Mouse (Mus musculus): ENCODE results near the gene Rnf183. TPM values are rescaled to one million over a fixed set of nuclear protein-coding genes. Genes with fewer than 3 reads are reported as not detected.

Gene Rnf183
- polyA plus RNA-seq, 1 experiment: 0.84 TPM

GRCm38 (mm10) chr4:62411606-62412005 lies 23.4 kb downstream of the Rnf183 start:
- Histone ChIP-seq H3K27me3 (ENCODE audit: control insufficient read depth, insufficient read depth, insufficient read length) (no peaks in the 10 kb centered on the region), H3K79me2 (ENCODE audit: control insufficient read depth, insufficient read depth) (peaks cover 61% of the 10 kb centered on the region), H3K4me3 (ENCODE audit: insufficient read depth, poor library complexity, severe bottlenecking) (no peak overlapping the region), H3ac (ENCODE audit: control insufficient read depth, insufficient read length, low read depth) (no peak overlapping the region), H3K79me3 (ENCODE audit: low read depth) (peaks cover 50% of the 10 kb centered on the region), H3K36me3 (ENCODE audit: control insufficient read depth, insufficient read depth) (peaks cover 61% of the 10 kb centered on the region)
- TF ChIP-seq CTCF (IDR thresholded peaks at IDR 0.05; ENCODE audit: control insufficient read depth, insufficient read depth, insufficient read length) (no peak), MYOG (IDR thresholded peaks at IDR 0.05; ENCODE audit: control insufficient read depth, extremely low read depth, insufficient read length) (no peak), USF1 (IDR thresholded peaks at IDR 0.05; ENCODE audit: low read depth) (no peak), FOSL1 (IDR thresholded peaks at IDR 0.05; ENCODE audit: insufficient read depth, low read length, poor library complexity, severe bottlenecking) (no peak), MYOD1 (IDR thresholded peaks at IDR 0.05; ENCODE audit: control insufficient read depth, insufficient read length, low read depth) (no peak), MAX (IDR thresholded peaks at IDR 0.05) (no peak), CEBPB (IDR thresholded peaks at IDR 0.05; ENCODE audit: low read depth) (no peak)

- Histone ChIP-seq H3K27me3 (ENCODE audit: control insufficient read depth, insufficient read depth, insufficient read length) (no peaks in the 10 kb centered on the region), H3K4me3 (ENCODE audit: insufficient read depth, poor library complexity, severe bottlenecking) (no peak overlapping the region), H3K79me2 (ENCODE audit: control insufficient read depth, insufficient read depth) (peaks cover 61% of the 10 kb centered on the region), H3ac (ENCODE audit: control insufficient read depth, insufficient read length, low read depth) (no peak overlapping the region), H3K36me3 (ENCODE audit: control insufficient read depth, insufficient read depth) (peaks cover 48% of the 10 kb centered on the region), H3K79me3 (ENCODE audit: low read depth) (peaks cover 50% of the 10 kb centered on the region)
- TF ChIP-seq CTCF (IDR thresholded peaks at IDR 0.05; ENCODE audit: control insufficient read depth, insufficient read depth, insufficient read length) (no peak), MYOG (IDR thresholded peaks at IDR 0.05; ENCODE audit: control insufficient read depth, extremely low read depth, insufficient read length) (no peak), MAX (IDR thresholded peaks at IDR 0.05) (no peak), MYOD1 (IDR thresholded peaks at IDR 0.05; ENCODE audit: control insufficient read depth, insufficient read length, low read depth) (no peak), USF1 (IDR thresholded peaks at IDR 0.05; ENCODE audit: low read depth) (no peak), FOSL1 (IDR thresholded peaks at IDR 0.05; ENCODE audit: insufficient read depth, low read length, poor library complexity, severe bottlenecking) (no peak), CEBPB (IDR thresholded peaks at IDR 0.05; ENCODE audit: low read depth) (no peak)
These were observed 24.7 kb downstream of the Rnf183 start for GRCm38 (mm10) chr4:62410325-62410724.

- Histone ChIP-seq H3K27me3 (ENCODE audit: control insufficient read depth, insufficient read depth, insufficient read length) (no peaks in the 10 kb centered on the region), H3K36me3 (ENCODE audit: control insufficient read depth, insufficient read depth) (peaks cover 41% of the 10 kb centered on the region), H3K79me2 (ENCODE audit: control insufficient read depth, insufficient read depth) (peaks cover 66% of the 10 kb centered on the region), H3K4me3 (ENCODE audit: insufficient read depth, poor library complexity, severe bottlenecking) (peak overlapping the region; percentile 56), H3K79me3 (ENCODE audit: low read depth) (peaks cover 53% of the 10 kb centered on the region), H3ac (ENCODE audit: control insufficient read depth, insufficient read length, low read depth) (peak overlapping the region; percentile 93)
- no peak for TF ChIP-seq MYOG (IDR thresholded peaks at IDR 0.05; ENCODE audit: control insufficient read depth, extremely low read depth, insufficient read length)
These were observed 25.4 kb downstream of the Rnf183 start for GRCm38 (mm10) chr4:62409615-62410014.

- H3ac ChIP-seq (ENCODE audit: control insufficient read depth, insufficient read length, low read depth): peak within 1 kb of the TSS; percentile 93
- H3K4me3 ChIP-seq (ENCODE audit: insufficient read depth, poor library complexity, severe bottlenecking): peak within 1 kb of the TSS; percentile 56
- H3K36me3 ChIP-seq (ENCODE audit: control insufficient read depth, insufficient read depth): peaks cover 36% of the 10 kb centered on the region
- no peaks in the 10 kb centered on the region for H3K27me3 ChIP-seq (ENCODE audit: control insufficient read depth, insufficient read depth, insufficient read length)
- H3K79me3 ChIP-seq (ENCODE audit: low read depth): peaks cover 61% of the 10 kb centered on the region
- TF ChIP-seq FOSL1 (IDR thresholded peaks at IDR 0.05; ENCODE audit: insufficient read depth, low read length, poor library complexity, severe bottlenecking) (no peak), MAX (IDR thresholded peaks at IDR 0.05) (peak; percentile 79), MYOG (IDR thresholded peaks at IDR 0.05; ENCODE audit: control insufficient read depth, extremely low read depth, insufficient read length) (no peak)
- peaks cover 74% of the 10 kb centered on the region for H3K79me2 ChIP-seq (ENCODE audit: control insufficient read depth, insufficient read depth)
These were observed 26.3 kb downstream of the Rnf183 start, which contains the start of the genes Cdc26 and Prpf4 for GRCm38 (mm10) chr4:62408601-62409282. Gene Cdc26, minus strand, starts transcription at chr4:62408642. Gene Prpf4, plus strand, starts transcription at chr4:62408797.

GRCm38 (mm10) chr4:62407730-62408582 lies 27.1 kb downstream of the Rnf183 start:
- H3K79me2 ChIP-seq (ENCODE audit: control insufficient read depth, insufficient read depth): peaks cover 76% of the 10 kb centered on the region
- peak overlapping the region; percentile 56 for H3K4me3 ChIP-seq (ENCODE audit: insufficient read depth, poor library complexity, severe bottlenecking)
- H3K79me3 ChIP-seq (ENCODE audit: low read depth): peaks cover 65% of the 10 kb centered on the region
- H3K27me3 ChIP-seq (ENCODE audit: control insufficient read depth, insufficient read depth, insufficient read length): no peaks in the 10 kb centered on the region
- H3K36me3 ChIP-seq (ENCODE audit: control insufficient read depth, insufficient read depth): peaks cover 28% of the 10 kb centered on the region
- peak overlapping the region; percentile 79 for H3ac ChIP-seq (ENCODE audit: control insufficient read depth, insufficient read length, low read depth)
- TF ChIP-seq CTCF (IDR thresholded peaks at IDR 0.05; ENCODE audit: control insufficient read depth, insufficient read depth, insufficient read length): no peak
- no peak for TF ChIP-seq USF1 (IDR thresholded peaks at IDR 0.05; ENCODE audit: low read depth)
- no peak for TF ChIP-seq MYOG (IDR thresholded peaks at IDR 0.05; ENCODE audit: control insufficient read depth, extremely low read depth, insufficient read length)
- no peak for TF ChIP-seq CEBPB (IDR thresholded peaks at IDR 0.05; ENCODE audit: low read depth)
- no peak for TF ChIP-seq FOSL1 (IDR thresholded peaks at IDR 0.05; ENCODE audit: insufficient read depth, low read length, poor library complexity, severe bottlenecking)
- TF ChIP-seq MAX (IDR thresholded peaks at IDR 0.05): no peak

All from C2C12 (cell line).